Mouse (Mus musculus): Measurements from ENCODE around the gene Prpf19. TPM values are rescaled to one million over a fixed set of nuclear protein-coding genes. Genes with fewer than 3 reads are reported as not detected.

The Prpf19 gene
- polyA plus RNA-seq, 1 experiment from 2014 or later: 42.6 TPM

- H3K9ac ChIP-seq: no peak overlapping the region
- no peak overlapping the region for H3K4me3 ChIP-seq (replicated peaks)
- H3K4me2 ChIP-seq: no peak overlapping the region
- peaks cover 35% of the 10 kb centered on the region for H3K4me1 ChIP-seq
- H3K27me3 ChIP-seq (replicated peaks): no peaks in the 10 kb centered on the region
- H3K27ac ChIP-seq: no peak overlapping the region
- no peaks in the 10 kb centered on the region for H3K9me3 ChIP-seq
- peaks cover 30% of the 10 kb centered on the region for H3K36me3 ChIP-seq
- ATAC-seq (ENCODE audit: insufficient read depth, low FRiP score, low read depth): no peak
- WGBS: 75% methylated on average over 3 of the region's 3 CpGs
These were observed 48.9 kb downstream of the Prpf19 start for GRCm38 (mm10) chr19:10943955-10944354.

GRCm38 (mm10) chr19:10946506-10946905 is 51.5 kb downstream of the Prpf19 start:
- peak overlapping the region; percentile 76; the same call in 1 of the 2 replicates for H3K4me3 ChIP-seq (replicated peaks)
- H3K4me2 ChIP-seq: peak overlapping the region; percentile 95
- 77% methylated on average over 3 of the region's 3 CpGs for WGBS
- H3K9ac ChIP-seq: no peak overlapping the region
- peaks cover 30% of the 10 kb centered on the region for H3K36me3 ChIP-seq
- no peak overlapping the region for H3K27ac ChIP-seq
- ATAC-seq (ENCODE audit: insufficient read depth, low FRiP score, low read depth): no peak
- H3K4me1 ChIP-seq: peaks cover 29% of the 10 kb centered on the region
- H3K9me3 ChIP-seq: no peaks in the 10 kb centered on the region
- no peaks in the 10 kb centered on the region for H3K27me3 ChIP-seq (replicated peaks)

GRCm38 (mm10) chr19:10947219-10947618 is 52.2 kb downstream of the Prpf19 start:
- Histone ChIP-seq H3K4me2 (peak overlapping the region; percentile 95), H3K27ac (no peak overlapping the region), H3K4me3 (replicated peaks) (peak overlapping the region; percentile 76), H3K9ac (peak overlapping the region; percentile 89; the same call in 1 of the 2 replicates), H3K4me1 (peaks cover 36% of the 10 kb centered on the region), H3K9me3 (no peaks in the 10 kb centered on the region), H3K36me3 (peaks cover 29% of the 10 kb centered on the region), H3K27me3 (replicated peaks) (no peaks in the 10 kb centered on the region)
- no peak for ATAC-seq (ENCODE audit: insufficient read depth, low FRiP score, low read depth)
- 86% methylated on average over 5 of the region's 5 CpGs for WGBS

GRCm38 (mm10) chr19:10948416-10948815 is 53.4 kb downstream of the Prpf19 start:
- H3K27ac ChIP-seq: no peak overlapping the region
- H3K9me3 ChIP-seq: no peaks in the 10 kb centered on the region
- peak overlapping the region; percentile 76 for H3K4me3 ChIP-seq (replicated peaks)
- H3K4me1 ChIP-seq: peaks cover 40% of the 10 kb centered on the region
- H3K4me2 ChIP-seq: peak overlapping the region; percentile 95
- no peak for ATAC-seq (ENCODE audit: insufficient read depth, low FRiP score, low read depth)
- H3K27me3 ChIP-seq (replicated peaks): no peaks in the 10 kb centered on the region
- under 1% methylated on average over 20 of the region's 20 CpGs for WGBS
- peak overlapping the region; percentile 89 for H3K9ac ChIP-seq
- peaks cover 17% of the 10 kb centered on the region for H3K36me3 ChIP-seq

GRCm38 (mm10) chr19:10949112-10949511 is 54.1 kb downstream of the Prpf19 start, which contains the start of gene Ccdc86:
TSS of gene Ccdc86 (minus strand) at chr19:10949266.
- under 1% methylated on average over 30 of the region's 30 CpGs for WGBS
- Histone ChIP-seq H3K9ac (peak within 1 kb of the TSS; percentile 89), H3K4me2 (peak within 1 kb of the TSS; percentile 95), H3K9me3 (no peaks in the 10 kb centered on the region), H3K27me3 (replicated peaks) (no peaks in the 10 kb centered on the region), H3K4me1 (peaks cover 40% of the 10 kb centered on the region), H3K4me3 (replicated peaks) (peak within 1 kb of the TSS; percentile 76), H3K36me3 (peaks cover 12% of the 10 kb centered on the region), H3K27ac (peak within 1 kb of the TSS; percentile 55; the same call in 1 of the 2 replicates)
- peak; percentile 94 for ATAC-seq (ENCODE audit: insufficient read depth, low FRiP score, low read depth)

GRCm38 (mm10) chr19:10949558-10949957 is 54.5 kb downstream of the Prpf19 start:
- Histone ChIP-seq H3K4me2 (peak overlapping the region; percentile 57), H3K9ac (no peak overlapping the region), H3K36me3 (peaks cover 7% of the 10 kb centered on the region), H3K4me3 (replicated peaks) (peak overlapping the region; percentile 76), H3K4me1 (peaks cover 40% of the 10 kb centered on the region), H3K9me3 (no peaks in the 10 kb centered on the region), H3K27me3 (replicated peaks) (no peaks in the 10 kb centered on the region), H3K27ac (peak overlapping the region; percentile 55; the same call in 1 of the 2 replicates)
- ATAC-seq (ENCODE audit: insufficient read depth, low FRiP score, low read depth): no peak
- 30% methylated on average over 9 of the region's 9 CpGs for WGBS

- ATAC-seq (ENCODE audit: insufficient read depth, low FRiP score, low read depth): peak; percentile 52
These were observed 57.2 kb downstream of the Prpf19 start for GRCm38 (mm10) chr19:10952021-10952939.

More at GRCm38 (mm10) chr19:10952021-10952939, 57.2 kb downstream of the Prpf19 start:
- H3K36me3 ChIP-seq: no peaks in the 10 kb centered on the region
- WGBS: 39% methylated on average over 11 of the region's 11 CpGs
- H3K9me3 ChIP-seq: no peaks in the 10 kb centered on the region
- peaks cover 29% of the 10 kb centered on the region for H3K4me1 ChIP-seq
- H3K27ac ChIP-seq: peak overlapping the region; percentile 93
- no peak overlapping the region for H3K4me3 ChIP-seq (replicated peaks)
- peaks cover 2% of the 10 kb centered on the region; the same call in 1 of the 2 replicates for H3K27me3 ChIP-seq (replicated peaks)
- peak overlapping the region; percentile 23 for H3K4me2 ChIP-seq
- H3K9ac ChIP-seq: no peak overlapping the region

Other genes with a start within 250 kb of the Prpf19 start
- gene Pga5, start 217.2 kb upstream of the Prpf19 start, polyA plus RNA-seq (2015; fragmentation: Nextera tagmentation; extraction: Ambion mirVana): 28.0 and 59.2 TPM in 2 replicates
- 34.0 and 40.2 TPM in 2 replicates for gene Vps37c, start 206.5 kb upstream of the Prpf19 start, polyA plus RNA-seq (2015; fragmentation: Nextera tagmentation; extraction: Ambion mirVana)
- gene Cd5, start 156.2 kb upstream of the Prpf19 start, polyA plus RNA-seq (2015; fragmentation: Nextera tagmentation; extraction: Ambion mirVana): 0.85 and 1.9 TPM in 2 replicates
- 0.48 and 1.0 TPM in 2 replicates for gene Cd6, start 65.2 kb upstream of the Prpf19 start, polyA plus RNA-seq (2015; fragmentation: Nextera tagmentation; extraction: Ambion mirVana)
- gene Slc15a3, start 55.5 kb upstream of the Prpf19 start, polyA plus RNA-seq (2015; fragmentation: Nextera tagmentation; extraction: Ambion mirVana): 0.45 and 0.49 TPM in 2 replicates
- 59.9 and 65.6 TPM in 2 replicates for gene Tmem132a, start 25.3 kb upstream of the Prpf19 start, polyA plus RNA-seq (2015; fragmentation: Nextera tagmentation; extraction: Ambion mirVana)
- gene Tmem109, start 13.2 kb upstream of the Prpf19 start, polyA plus RNA-seq (2015; fragmentation: Nextera tagmentation; extraction: Ambion mirVana): 112 and 118 TPM in 2 replicates
- not detected in 2 replicates for gene Zp1, start 25.4 kb downstream of the Prpf19 start, polyA plus RNA-seq (2015; fragmentation: Nextera tagmentation; extraction: Ambion mirVana)
- gene Ptgdr2, start 41.9 kb downstream of the Prpf19 start, polyA plus RNA-seq (2015; fragmentation: Nextera tagmentation; extraction: Ambion mirVana): 0.08 TPM in 1 of 2 replicates, not detected in the other
- 26.1 and 27.9 TPM in 2 replicates for gene Ccdc86, start 54.0 kb downstream of the Prpf19 start, polyA plus RNA-seq (2015; fragmentation: Nextera tagmentation; extraction: Ambion mirVana)
- gene Ms4a10, start 79.4 kb downstream of the Prpf19 start, polyA plus RNA-seq (2015; fragmentation: Nextera tagmentation; extraction: Ambion mirVana): 6.4 and 7.0 TPM in 2 replicates
- 0.10 TPM in 1 of 2 replicates, not detected in the other for gene Ms4a15, start 98.0 kb downstream of the Prpf19 start, polyA plus RNA-seq (2015; fragmentation: Nextera tagmentation; extraction: Ambion mirVana)
- 5.9 and 10.6 TPM in 2 replicates for gene Ms4a18, start 122.8 kb downstream of the Prpf19 start, polyA plus RNA-seq (2015; fragmentation: Nextera tagmentation; extraction: Ambion mirVana)
- 7.7 and 11.1 TPM in 2 replicates for gene Ms4a8a, start 185.9 kb downstream of the Prpf19 start, polyA plus RNA-seq (2015; fragmentation: Nextera tagmentation; extraction: Ambion mirVana)
- gene 1700017D01Rik, start 235.6 kb downstream of the Prpf19 start, polyA plus RNA-seq (2015; fragmentation: Nextera tagmentation; extraction: Ambion mirVana): not detected in 2 replicates

Data from stomach, embryonic 15.5 days (tissue).